Mouse (Mus musculus): ENCODE results near the gene Dnah9.

- TF ChIP-seq CTCF (IDR thresholded peaks at IDR 0.05; ENCODE audit: extremely low read depth, insufficient read depth, low read length) (no peak), POLR2A (IDR thresholded peaks at IDR 0.05; ENCODE audit: extremely low read depth, insufficient read depth, low read length) (no peak)
Measured at GRCm38 (mm10) chr11:65787421-65788151, 380.8 kb downstream of the Dnah9 start.

Data from cortical plate, adult 2 months (tissue).